ENCODE assay signal across 9 mouse cellular contexts in genomic region chr17:67667981-67668380, GRCm38 (mm10). TPM values are rescaled to one million over a fixed set of nuclear protein-coding genes. Genes with fewer than 3 reads are reported as not detected.
DNase-seq lines count a peak whose midpoint lies in the region; ATAC-seq and TF ChIP-seq lines count a peak whose summit lies in the region.
"Had no signal": no experiment of that assay in that cellular context is flagged by ENCODE, and none has a peak within 500 bp of the region (broad histone marks: within the 10 kb centered on the region; RNA-seq: fewer than 3 reads in every experiment).

No protein-coding gene starts in this region.

- no peaks in the 10 kb centered on the region for H3K4me1 ChIP-seq in ES-Bruce4 (ENCODE audit: control insufficient read depth, insufficient read depth, low read length)
- H3K4me1 ChIP-seq in lung, embryonic 16.5 days (replicated peaks; ENCODE audit: control insufficient read depth, insufficient read depth, low read length), result no peaks in the 10 kb centered on the region

- intact Hi-C loops in heart, postnatal 14 days (cut with DNase I), result loop anchor here (2.0 to 5.0 kb wide), 4 partner anchors 81 to 1089 kb away; no protein-coding TSS in a partner anchor

- no peaks in the 10 kb centered on the region for H3K36me3 ChIP-seq in ES-Bruce4 (ENCODE audit: control insufficient read depth, insufficient read depth, low read length, poor library complexity, severe bottlenecking)
- H3K36me3 ChIP-seq in lung, embryonic 16.5 days (ENCODE audit: control insufficient read depth, insufficient read depth, low read length), result no peaks in the 10 kb centered on the region

- H3K9ac ChIP-seq in ES-Bruce4 (ENCODE audit: low read depth, poor library complexity, severe bottlenecking), result no peak overlapping the region
- H3K9ac ChIP-seq in lung, embryonic 16.5 days (ENCODE audit: low read length), result no peak overlapping the region

- WGBS in lung, embryonic 16.5 days, result 9% methylated on average over 3 of the region's 3 CpGs

- no peak overlapping the region for H3K4me3 ChIP-seq in ES-Bruce4 (ENCODE audit: low read depth, low read length)
- H3K4me3 ChIP-seq in lung, embryonic 16.5 days (ENCODE audit: low read length), result no peak overlapping the region

- peak; percentile 63 for TF ChIP-seq CTCF in ES-Bruce4 (IDR thresholded peaks at IDR 0.05; ENCODE audit: low read depth, low read length)

- ATAC-seq in lung, embryonic 16.5 days (ENCODE audit: low read depth), result peak; percentile 65; the same call in 1 of the 2 replicates

- no peaks in the 10 kb centered on the region for H3K27me3 ChIP-seq in ES-Bruce4 (ENCODE audit: control insufficient read depth, insufficient read depth, low read length, poor library complexity, severe bottlenecking)
- no peaks in the 10 kb centered on the region for H3K27me3 ChIP-seq in lung, embryonic 16.5 days (ENCODE audit: control insufficient read depth, insufficient read depth, low read depth, low read length)

- no peak for TF ChIP-seq EP300 in ES-Bruce4 (IDR thresholded peaks at IDR 0.05; ENCODE audit: insufficient read depth, low read depth, low read length)

- peak; percentile 64 for DNase-seq in R1 (ENCODE audit: low read depth, low spot score)
- DNase-seq in embryo, embryonic 11 days, result peak; percentile 77
- DNase-seq in heart, postnatal 14 days, result peak; percentile 69 to 78
- peak; percentile 30 to 68 for DNase-seq in layer of hippocampus, adult 18-20 months (ENCODE audit: low spot score in 2 of 2)
- DNase-seq in right cerebral cortex, adult 2 months (ENCODE audit: low spot score in 2 of 2), result peak; percentile 77 to 78
- no peak for DNase-seq in natural killer cell, adult 2 months (ENCODE audit: low spot score in 2 of 2)

- H3K27ac ChIP-seq in ES-Bruce4 (ENCODE audit: insufficient read depth, low read length), result no peak overlapping the region
- no peak overlapping the region for H3K27ac ChIP-seq in lung, embryonic 16.5 days (ENCODE audit: low read length)

- TF ChIP-seq POLR2A in ES-Bruce4 (IDR thresholded peaks at IDR 0.05; ENCODE audit: insufficient read depth, low read length), result no peak

- H3K4me2 ChIP-seq in lung, embryonic 16.5 days (ENCODE audit: low read depth, low read length), result no peak overlapping the region

- H3K9me3 ChIP-seq in ES-Bruce4 (replicated peaks; ENCODE audit: control insufficient read depth, insufficient read depth, low read length, poor library complexity, severe bottlenecking), result no peaks in the 10 kb centered on the region
- no peaks in the 10 kb centered on the region for H3K9me3 ChIP-seq in lung, embryonic 16.5 days (ENCODE audit: control insufficient read depth, low read length)

RNA-seq across cellular contexts. Expression of gene Lama1, which starts 29.1 kb away (rescaled TPM):
- polyA plus RNA-seq in ES-Bruce4 (2011; ENCODE audit: insufficient read depth, insufficient read length, low read depth, missing spikeins), result 20.2 and 20.3 TPM in 2 replicates
- under 1 TPM; 0.45 to 0.54 TPM for total RNA-seq in heart, postnatal 14 days (2021)
- 1 to 10 TPM; 2.5 to 3.2 TPM for total RNA-seq in layer of hippocampus, adult 18-20 months (2021)
- polyA plus RNA-seq in lung, embryonic 16.5 days (2015; fragmentation: Nextera tagmentation; extraction: Ambion mirVana), result 2.2 and 2.4 TPM in 2 replicates

RNA-seq across cellular contexts. Expression of gene Lrrc30, which starts 35.5 kb away (rescaled TPM):
- polyA plus RNA-seq in ES-Bruce4 (2011; ENCODE audit: insufficient read depth, insufficient read length, low read depth, missing spikeins), result not detected in 2 replicates
- under 1 TPM; 0.32 to 0.50 TPM for total RNA-seq in heart, postnatal 14 days (2021)
- total RNA-seq in layer of hippocampus, adult 18-20 months (2021), result not detected
- 0.15 TPM in 1 of 2 replicates, not detected in the other for polyA plus RNA-seq in lung, embryonic 16.5 days (2015; fragmentation: Nextera tagmentation; extraction: Ambion mirVana)
- polyA plus RNA-seq: large intestine, adult 2 months had no signal

Comparison
In these comparisons a context has a peak if more than half of its experiments do, and no peak if none do; other contexts are left out.
1. DNase-seq: peak in R1 (single experiment), embryo, embryonic 11 days (single experiment), heart, postnatal 14 days (2 of 2), layer of hippocampus, adult 18-20 months (2 of 2) and right cerebral cortex, adult 2 months (2 of 2); none in natural killer cell, adult 2 months (0 of 2).